ENCODE assay signal across 8 mouse cellular contexts in genomic region chr16:31233541-31234339, GRCm38 (mm10). TPM values are rescaled to one million over a fixed set of nuclear protein-coding genes. Genes with fewer than 3 reads are reported as not detected.
DNase-seq lines count a peak whose midpoint lies in the region; ATAC-seq and TF ChIP-seq lines count a peak whose summit lies in the region.

No protein-coding gene starts in this region.

- DNase-seq in MN1 (ENCODE audit: low spot score) = peak; percentile 85
- peak; percentile 78 for DNase-seq in gastrocnemius, postnatal 25 days
- DNase-seq in left cerebral cortex, adult 8-10 months (ENCODE audit: low spot score in 2 of 2) = peak; percentile 47 to 83
- peak; percentile 44 for DNase-seq in spleen, adult 12 weeks (ENCODE audit: low spot score)

- H3K4me3 ChIP-seq in cortical plate, adult 2 months (ENCODE audit: insufficient read depth, low read length) = no peak overlapping the region; the same call in 1 of the 2 replicates

- TF ChIP-seq POLR2A in cortical plate, adult 2 months (IDR thresholded peaks at IDR 0.05; ENCODE audit: extremely low read depth, insufficient read depth, low read length) = no peak

- H3K27ac ChIP-seq in cortical plate, adult 2 months (ENCODE audit: insufficient read depth, low read length) = peak overlapping the region; percentile 25

- ATAC-seq in inflammation-experienced regulatory T-cells, adult 6 months = peak; percentile 67
- ATAC-seq in megakaryocyte, adult 5-6 weeks (ENCODE audit: poor library complexity, severe bottlenecking) = peak; percentile 77
- ATAC-seq in erythroblast, adult 5-6 weeks (replicated peaks; ENCODE audit: low FRiP score, poor library complexity, severe bottlenecking) = no peak

- peaks cover 20% of the 10 kb centered on the region for H3K4me1 ChIP-seq in cortical plate, adult 2 months (ENCODE audit: control insufficient read depth, insufficient read depth, low read length)

- TF ChIP-seq CTCF in cortical plate, adult 2 months (IDR thresholded peaks at IDR 0.05; ENCODE audit: extremely low read depth, insufficient read depth, low read length) = no peak

RNA-seq across cellular contexts. Expression of gene Acap2, which starts 32.7 kb away (rescaled TPM):
- polyA plus RNA-seq in cortical plate, adult 2 months (2012; rRNA removed) = 53.1 and 57.7 TPM in 2 replicates
- 10 to 100 TPM in 1 of 2 experiments, 1 to 10 TPM in 1; 8.5 to 10.8 TPM for total RNA-seq in gastrocnemius, postnatal 25 days (2021)
- polyA plus RNA-seq in inflammation-experienced regulatory T-cells, adult 6 months (2017; shearing (Covaris generic)) = 10 to 100 TPM; 10.7 to 13.1 (median 11.1) TPM
- 100 to 1,000 TPM in 2 of 4 experiments, 10 to 100 TPM in 2; 90.2 to 111 (median 99.5) TPM for total RNA-seq in left cerebral cortex, adult 8-10 months (2022)
- 60.7 and 61.6 TPM in 2 replicates for total RNA-seq in megakaryocyte, adult 5-6 weeks (2015)
- 90.0 and 98.9 TPM in 2 replicates for total RNA-seq in megakaryocyte, adult 5-6 weeks (2017)
- total RNA-seq in erythroblast, adult 5-6 weeks (2015; ENCODE audit: low replicate concordance) = 6.9 and 14.4 TPM in 2 replicates
- 10.5 and 23.1 TPM in 2 replicates for total RNA-seq in erythroblast, adult 5-6 weeks (2017; ENCODE audit: low replicate concordance)

RNA-seq across cellular contexts. Expression of gene Ppp1r2, which starts 41.3 kb away (rescaled TPM):
- 62.2 and 64.2 TPM in 2 replicates for polyA plus RNA-seq in cortical plate, adult 2 months (2012; rRNA removed)
- 10 to 100 TPM; 67.7 to 74.0 TPM for total RNA-seq in gastrocnemius, postnatal 25 days (2021)
- 10 to 100 TPM; 11.7 to 25.1 (median 13.1) TPM for polyA plus RNA-seq in inflammation-experienced regulatory T-cells, adult 6 months (2017; shearing (Covaris generic))
- 100 to 1,000 TPM; 108 to 126 (median 124) TPM for total RNA-seq in left cerebral cortex, adult 8-10 months (2022)
- 85.4 and 90.2 TPM in 2 replicates for total RNA-seq in megakaryocyte, adult 5-6 weeks (2015)
- total RNA-seq in megakaryocyte, adult 5-6 weeks (2017) = 58.6 and 59.5 TPM in 2 replicates
- 19.4 and 37.4 TPM in 2 replicates for total RNA-seq in erythroblast, adult 5-6 weeks (2015; ENCODE audit: low replicate concordance)
- 13.5 and 18.0 TPM in 2 replicates for total RNA-seq in erythroblast, adult 5-6 weeks (2017; ENCODE audit: low replicate concordance)
